Mouse (Mus musculus) layer of hippocampus, postnatal 10 days (tissue): ENCODE data around the gene Ube2n. TPM values are rescaled to one million over a fixed set of nuclear protein-coding genes. Genes with fewer than 3 reads are reported as not detected.

ENCODE experiments used
- DNase-seq, 2 experiments: peaks; one replicate each; pipeline ENCODE4 v3.0.0; 2021; ENCODE audit warnings: low spot score in 2 of 2
- total RNA-seq, 2 experiments: library from RNA; stranded (reverse); gene quantifications; 2 replicates each; pipeline ENCODE4 v1.2.3; 2021

Gene Ube2n
- total RNA-seq, 2 experiments from 2014 or later: 188 to 223 TPM

DNA sequence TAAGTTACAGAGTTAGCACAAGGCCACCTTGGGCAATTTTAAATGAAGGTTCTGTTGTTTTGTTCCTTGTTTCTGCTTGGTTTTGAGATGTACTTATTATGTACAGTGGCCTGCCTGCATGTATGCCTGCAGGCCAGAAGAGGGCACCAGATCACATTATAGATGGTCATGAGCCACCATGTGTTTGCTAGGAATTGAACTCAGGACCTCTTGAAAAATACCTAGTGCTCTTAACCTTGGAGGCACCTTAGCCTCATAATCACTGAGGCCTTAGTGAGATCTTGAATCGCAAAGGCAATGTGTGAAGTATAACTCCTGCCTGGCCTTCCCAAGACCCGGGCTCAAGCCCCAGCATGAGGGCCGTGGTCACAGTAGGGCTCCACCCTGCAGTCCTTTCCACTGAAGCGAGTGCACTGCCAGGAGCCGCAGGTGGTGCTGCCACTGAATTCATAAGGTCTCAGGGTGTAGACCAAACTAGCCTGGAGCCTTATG, 42.4 kb downstream of the Ube2n start:
- no peak for DNase-seq

- DNase-seq: no peak
These were observed 44.5 kb downstream of the Ube2n start for GRCm38 (mm10) chr10:95559426-95559825.

- no peak for DNase-seq
These were observed 45.5 kb downstream of the Ube2n start for GRCm38 (mm10) chr10:95560394-95560983.

GRCm38 (mm10) chr10:95561616-95562015, 46.7 kb downstream of the Ube2n start:
- DNase-seq: no peak

DNA sequence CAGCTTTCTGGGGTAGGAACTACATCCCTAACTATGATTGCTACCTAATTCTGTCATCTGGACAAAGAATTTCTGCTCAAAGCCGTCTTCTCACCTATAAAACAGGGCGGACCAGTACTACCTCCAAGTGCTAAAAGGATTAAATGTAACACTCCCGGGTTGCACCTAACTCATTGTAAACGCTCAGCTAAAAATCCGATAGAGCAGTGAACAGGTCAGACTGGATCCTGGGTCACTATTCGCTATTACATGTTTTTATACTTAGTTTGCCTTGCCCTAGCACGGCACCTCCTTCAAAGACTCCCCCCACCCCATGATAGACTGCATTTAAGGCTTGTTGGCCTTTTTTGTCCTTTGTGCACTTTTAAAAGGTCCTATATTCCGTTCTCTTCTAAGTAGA, 47.5 kb downstream of the Ube2n start:
- no peak for DNase-seq

DNA sequence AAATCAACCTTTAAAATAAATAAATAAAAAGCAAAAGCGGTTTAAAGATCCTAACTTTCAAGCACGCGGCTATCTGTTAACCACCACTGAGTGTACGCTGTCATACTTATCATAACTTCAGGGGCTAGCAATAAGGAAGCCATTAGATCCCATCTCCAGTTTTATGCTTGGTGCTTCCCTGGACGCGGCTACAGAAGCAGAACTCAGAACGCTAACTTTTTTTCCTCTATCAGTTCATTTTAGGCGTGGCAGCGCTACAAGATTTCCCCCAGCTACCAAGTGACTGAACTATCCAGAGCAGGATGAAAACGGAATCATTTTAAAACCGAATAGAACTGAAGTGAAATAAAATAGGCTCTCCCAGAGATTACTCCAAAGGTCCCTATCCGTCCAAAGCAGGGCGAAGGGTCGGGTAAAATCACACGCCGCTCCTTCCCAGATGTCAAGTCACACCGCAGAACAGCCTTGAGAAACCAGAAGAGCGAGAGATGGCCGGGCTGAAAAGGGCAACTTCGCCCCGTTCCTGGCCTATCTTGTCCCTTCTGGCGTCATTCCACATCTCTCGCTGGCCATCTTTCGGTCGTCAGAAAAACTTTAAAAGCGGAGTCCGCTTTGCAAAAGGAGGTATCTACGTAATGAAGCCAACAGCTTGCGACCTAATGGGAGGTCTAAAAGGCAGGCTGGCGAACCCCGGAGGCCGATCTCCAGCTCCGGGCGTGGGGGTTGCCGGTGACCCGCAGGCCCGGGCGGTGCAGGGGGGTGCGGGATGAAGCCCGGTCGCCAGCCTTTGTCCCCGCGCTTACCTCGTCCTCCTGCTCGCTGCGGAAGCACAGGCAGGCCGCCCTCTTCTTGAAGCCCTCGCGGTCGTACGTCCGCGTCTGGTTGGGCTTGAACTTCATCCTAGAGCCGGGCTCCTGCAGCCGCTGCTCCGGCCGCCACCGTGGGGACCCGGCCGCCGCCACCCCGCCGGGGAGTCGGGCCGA, 48.2 kb downstream of the Ube2n start:
- peak; percentile 39 to 59 for DNase-seq

GRCm38 (mm10) chr10:95563851-95564845, 49.2 kb downstream of the Ube2n start, which contains the start of gene Nudt4:
TSS of gene Nudt4 (minus strand) at chr10:95564146.
- DNase-seq: peak; percentile 79 to 88

DNA sequence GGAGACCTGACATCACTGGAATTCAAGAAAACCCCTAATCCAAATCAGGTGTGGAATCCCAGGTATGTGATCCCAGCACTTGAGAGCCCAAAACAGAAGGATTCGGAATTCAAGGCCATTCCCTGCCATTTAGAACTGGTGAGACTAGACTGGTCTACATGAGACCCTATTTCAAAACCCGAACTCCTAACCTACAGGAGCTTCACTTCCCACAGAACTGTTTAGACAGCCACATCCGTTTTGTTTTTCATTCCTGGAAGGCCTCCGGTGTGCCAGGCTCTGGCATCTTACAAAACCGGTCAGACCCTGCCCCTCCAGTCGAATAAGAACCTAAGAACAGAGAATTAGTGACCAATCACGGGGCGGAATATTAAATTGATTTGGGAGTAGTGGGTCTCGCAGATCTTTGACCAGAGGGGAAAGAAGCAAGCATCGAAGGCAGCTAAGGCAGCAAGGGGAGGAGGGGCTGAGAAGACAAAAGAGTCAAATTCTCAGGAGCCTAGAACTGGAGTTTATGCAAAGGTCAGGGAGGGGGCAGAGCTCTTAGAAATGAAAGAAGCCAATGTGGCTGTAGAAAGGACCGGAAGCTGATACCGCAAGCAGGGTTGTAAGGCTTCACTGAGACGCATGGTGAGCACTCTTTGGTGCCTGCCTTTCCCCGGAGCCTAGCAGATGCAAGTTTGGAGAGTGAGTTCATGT, 50.4 kb downstream of the Ube2n start:
- no peak for DNase-seq

DNA sequence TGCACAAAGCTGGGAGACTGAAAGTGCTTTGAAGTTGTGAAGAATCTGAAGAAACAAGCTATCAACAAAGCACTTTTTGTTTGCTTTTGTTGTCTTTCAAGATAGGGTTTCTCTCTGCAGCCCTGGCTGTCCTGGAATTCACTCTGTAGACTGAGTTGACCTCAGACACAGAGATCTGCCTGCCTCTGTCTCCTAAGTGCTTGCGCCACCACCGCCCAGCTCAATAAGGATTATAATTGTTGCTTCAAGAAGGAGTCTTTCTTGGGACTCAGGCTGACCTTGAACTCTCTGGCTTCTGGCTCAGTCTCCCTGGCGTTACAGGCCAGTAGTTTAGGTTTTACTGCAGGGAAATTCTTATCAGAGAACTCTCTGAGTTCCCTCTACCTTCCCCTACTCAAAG, 51.8 kb downstream of the Ube2n start:
- no peak for DNase-seq

DNA sequence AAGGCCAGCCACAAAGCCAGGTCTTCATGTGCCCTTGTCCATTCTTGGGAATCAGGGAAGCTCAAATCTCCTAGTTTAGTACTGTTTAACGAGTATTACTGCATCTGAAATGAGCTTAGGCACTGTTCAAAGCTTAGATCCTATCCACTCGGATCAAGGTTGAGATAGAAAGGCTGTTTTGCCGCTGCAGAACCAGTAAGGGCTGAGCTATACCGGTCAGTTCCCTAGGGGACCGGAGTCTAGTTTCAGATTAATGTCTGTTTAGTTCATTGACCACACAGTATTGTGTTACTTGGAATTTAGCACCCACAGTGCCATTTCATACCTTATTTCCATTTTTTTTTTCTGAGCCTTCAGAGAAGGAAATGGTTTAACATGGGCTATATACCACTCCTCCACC, 52.6 kb downstream of the Ube2n start:
- DNase-seq: no peak

- no peak for DNase-seq
These were observed 53.1 kb downstream of the Ube2n start for GRCm38 (mm10) chr10:95568016-95568415.

- no peak for DNase-seq
These were observed 54.5 kb downstream of the Ube2n start for GRCm38 (mm10) chr10:95569441-95569840.

DNA sequence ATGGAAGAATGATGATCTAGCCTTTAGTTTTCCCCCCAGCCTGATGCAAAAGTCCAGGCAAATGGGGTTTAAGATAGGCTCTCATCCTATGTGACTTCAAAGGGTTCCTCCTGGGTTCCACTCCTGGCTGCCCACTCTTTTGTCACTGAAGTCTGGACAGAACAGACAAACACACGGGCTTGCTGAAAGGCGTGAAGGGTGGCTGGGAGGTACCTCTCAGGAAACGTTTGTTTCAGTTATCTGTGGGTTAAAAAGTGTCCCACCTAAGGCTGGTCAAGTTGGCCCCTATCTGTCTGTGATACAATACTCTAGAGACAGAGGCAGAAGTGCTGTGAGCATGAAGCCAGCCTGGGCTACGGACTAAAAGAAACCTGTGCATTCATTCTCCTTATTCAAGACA, 60.0 kb downstream of the Ube2n start:
- no peak for DNase-seq

DNA sequence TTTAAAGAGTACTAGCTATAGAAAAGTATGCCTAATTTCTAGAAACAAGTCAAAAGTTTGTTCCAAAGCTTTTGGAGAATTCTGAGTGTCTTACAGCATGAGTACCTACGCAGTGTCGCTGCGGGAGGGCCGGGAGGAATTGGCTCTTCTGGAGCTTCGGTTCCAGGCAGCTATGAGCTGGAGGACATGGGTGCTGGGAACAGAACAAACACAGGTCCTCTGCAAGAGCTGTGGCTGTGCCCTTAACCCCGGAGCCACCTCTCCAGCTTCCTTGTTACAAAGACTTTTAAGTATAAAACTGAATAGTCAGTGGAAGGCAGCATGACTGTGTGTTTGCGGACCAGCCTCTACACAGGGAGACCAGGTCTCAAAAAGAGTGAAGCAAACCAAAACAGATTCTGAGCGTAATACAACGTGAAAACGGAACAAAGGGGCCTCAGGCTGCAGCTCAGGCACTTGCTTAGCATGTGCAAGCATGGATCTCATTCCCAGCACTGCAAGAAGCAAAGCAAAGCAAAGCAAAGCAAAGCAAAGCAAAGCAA, 61.0 kb downstream of the Ube2n start:
- DNase-seq: no peak

GRCm38 (mm10) chr10:95576876-95577566, 62.1 kb downstream of the Ube2n start:
- no peak for DNase-seq

- DNase-seq: no peak
These were observed 62.6 kb downstream of the Ube2n start for GRCm38 (mm10) chr10:95577567-95577950.

GRCm38 (mm10) chr10:95585554-95585953, 70.6 kb downstream of the Ube2n start:
- no peak for DNase-seq

- DNase-seq: no peak
These were observed 72.7 kb downstream of the Ube2n start for GRCm38 (mm10) chr10:95587509-95588220.

DNA sequence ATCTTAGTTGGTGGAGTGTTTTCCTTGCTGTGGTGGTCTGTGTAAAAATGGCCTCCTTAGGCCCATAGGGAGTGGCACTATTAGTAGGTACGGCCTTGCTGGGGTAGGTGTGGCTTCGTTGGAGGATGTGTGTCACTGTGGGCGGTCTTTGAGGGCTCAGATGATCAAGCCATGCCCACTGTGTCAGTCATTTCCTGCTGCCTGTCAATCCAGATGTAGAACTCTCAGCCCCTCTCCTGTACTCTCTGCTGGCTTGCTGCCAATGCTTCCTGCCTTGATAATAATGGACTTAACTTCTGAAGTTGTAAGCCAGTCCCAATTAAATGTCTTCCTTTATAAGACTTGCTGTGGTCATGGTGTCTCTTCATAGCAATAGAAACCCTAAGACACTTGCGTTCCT, 74.3 kb downstream of the Ube2n start:
- no peak for DNase-seq
